Mouse (Mus musculus) stomach, embryonic 16.5 days (tissue): ENCODE measurements around the gene Lipm. TPM values are rescaled to one million over a fixed set of nuclear protein-coding genes. Genes with fewer than 3 reads are reported as not detected.

Source experiments
- ATAC-seq: fragments of 200-750 bp; cut with Nextera tagmentation; 2 replicates; pipeline ENCODE4 v1.8.0; 2017; ENCODE audit warnings: moderate number of reproducible peaks, moderate TSS enrichment; ENCODE audit not compliant: insufficient read depth, low FRiP score
- H3K27ac ChIP-seq: fragments of 300-500 bp; sonication (generic); 2 replicates; pipeline ENCODE4 v1.5.1; 2014; ENCODE audit warnings: low read length
- H3K27me3 ChIP-seq: fragments of 300-500 bp; sonication (generic); 2 replicates; pipeline ENCODE4 v1.6.1; 2014; ENCODE audit warnings: low read length, control low read depth, mixed read lengths; ENCODE audit not compliant: control insufficient read depth, insufficient read depth
- H3K36me3 ChIP-seq: fragments of 300-500 bp; sonication (generic); 2 replicates; pipeline ENCODE4 v1.6.1; 2014; ENCODE audit warnings: low read length; ENCODE audit not compliant: control insufficient read depth, insufficient read depth
- H3K4me1 ChIP-seq: fragments of 300-500 bp; sonication (generic); 2 replicates; pipeline ENCODE4 v1.6.1; 2014; ENCODE audit warnings: low read length, control low read depth, mixed read lengths; ENCODE audit not compliant: control insufficient read depth, insufficient read depth
- H3K4me2 ChIP-seq: fragments of 300-500 bp; sonication (generic); 2 replicates; pipeline ENCODE4 v1.6.1; 2014; ENCODE audit warnings: low read depth, low read length, mixed read lengths
- H3K4me3 ChIP-seq: fragments of 300-500 bp; sonication (generic); replicated peaks from 2 replicates; pipeline ENCODE4 v1.5.1; 2014; ENCODE audit warnings: mild to moderate bottlenecking, low read length
- H3K9ac ChIP-seq: fragments of 300-500 bp; sonication (generic); 2 replicates; pipeline ENCODE4 v1.6.1; 2014; ENCODE audit warnings: low read length
- H3K9me3 ChIP-seq: fragments of 300-500 bp; sonication (generic); replicated peaks from 2 replicates; pipeline ENCODE4 v1.6.1; 2016; ENCODE audit warnings: low read length, control low read depth; ENCODE audit not compliant: control insufficient read depth
- WGBS: fragments of 180-500 bp; shearing (Covaris S2); extraction: QIAGEN DNeasy Blood & Tissue Kit; methylation state at CpG from one replicate; pipeline ENCODE4 v1.1.7; 2014; 5-methylcytosine and 5-hydroxymethylcytosine counted together
- polyA plus RNA-seq: library from polyadenylated mRNA; unstranded; fragments of >200 nt; fragmentation: Nextera tagmentation; extraction: Ambion mirVana; gene quantifications from 2 replicates; pipeline ENCODE4 v1.2.1, GENCODE M21; 2015

The Lipm gene
- polyA plus RNA-seq, 1 experiment from 2014 or later: 4.7 TPM

DNA sequence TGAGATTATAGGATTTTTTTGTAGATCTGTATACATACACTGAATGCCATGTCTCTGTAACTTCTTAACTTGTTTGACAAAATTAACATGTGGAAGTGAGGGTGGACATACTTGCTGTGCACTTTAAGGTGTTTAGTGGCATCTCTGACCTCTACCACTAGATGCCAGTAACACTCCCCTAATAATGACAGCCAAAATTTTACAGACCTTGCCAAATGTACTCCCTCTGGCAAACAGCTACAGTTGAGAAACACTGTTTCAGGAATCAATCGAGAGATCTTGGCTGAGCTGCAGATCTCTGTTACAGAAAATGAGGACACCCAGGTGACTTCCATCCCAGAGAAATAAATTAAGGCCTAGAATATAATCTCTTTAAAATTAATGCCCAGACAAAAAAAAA lies 4.5 kb upstream of the Lipm start:
- no peak overlapping the region for H3K27ac ChIP-seq
- no peak for ATAC-seq
- H3K9ac ChIP-seq: no peak overlapping the region
- no peak overlapping the region for H3K4me2 ChIP-seq
- H3K4me1 ChIP-seq: no peaks in the 10 kb centered on the region
- 43% methylated on average over 1 of the region's 1 CpGs for WGBS
- no peaks in the 10 kb centered on the region for H3K27me3 ChIP-seq
- no peaks in the 10 kb centered on the region for H3K9me3 ChIP-seq
- no peaks in the 10 kb centered on the region for H3K36me3 ChIP-seq
- no peak overlapping the region for H3K4me3 ChIP-seq

GRCm38 (mm10) chr19:34101888-34102287 lies 1.2 kb downstream of the Lipm start:
- WGBS: 83% methylated on average over 7 of the region's 7 CpGs
- H3K4me3 ChIP-seq: no peak overlapping the region
- H3K36me3 ChIP-seq: no peaks in the 10 kb centered on the region
- ATAC-seq: no peak
- H3K4me1 ChIP-seq: no peaks in the 10 kb centered on the region
- H3K9me3 ChIP-seq: no peaks in the 10 kb centered on the region
- H3K9ac ChIP-seq: no peak overlapping the region
- H3K27me3 ChIP-seq: no peaks in the 10 kb centered on the region
- no peak overlapping the region for H3K27ac ChIP-seq
- H3K4me2 ChIP-seq: no peak overlapping the region

DNA sequence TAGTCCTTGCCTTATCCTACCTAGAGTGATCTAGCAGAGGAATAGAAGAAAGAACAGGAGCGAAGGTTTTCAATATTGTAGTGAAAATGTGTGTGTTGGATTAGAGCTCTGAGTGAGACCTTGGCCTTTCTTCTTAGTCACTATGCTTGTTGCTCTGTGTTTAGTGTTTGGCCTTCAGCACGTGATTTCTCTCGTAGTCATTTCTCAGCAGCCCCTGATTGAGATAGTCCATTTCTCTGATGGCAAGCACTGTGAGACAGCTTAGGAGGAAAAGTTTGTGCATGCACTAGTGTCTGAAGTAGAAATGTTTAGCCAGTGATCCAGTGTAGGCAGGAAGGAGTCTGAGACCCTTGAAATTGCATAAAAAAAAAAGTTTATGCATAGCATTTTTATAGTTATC lies 4.1 kb downstream of the Lipm start:
- no peaks in the 10 kb centered on the region for H3K4me1 ChIP-seq
- H3K4me3 ChIP-seq: no peak overlapping the region
- H3K27ac ChIP-seq: no peak overlapping the region
- ATAC-seq: no peak
- 85% methylated on average over 3 of the region's 3 CpGs for WGBS
- no peaks in the 10 kb centered on the region for H3K9me3 ChIP-seq
- H3K4me2 ChIP-seq: no peak overlapping the region
- no peaks in the 10 kb centered on the region for H3K27me3 ChIP-seq
- no peak overlapping the region for H3K9ac ChIP-seq
- H3K36me3 ChIP-seq: no peaks in the 10 kb centered on the region

DNA sequence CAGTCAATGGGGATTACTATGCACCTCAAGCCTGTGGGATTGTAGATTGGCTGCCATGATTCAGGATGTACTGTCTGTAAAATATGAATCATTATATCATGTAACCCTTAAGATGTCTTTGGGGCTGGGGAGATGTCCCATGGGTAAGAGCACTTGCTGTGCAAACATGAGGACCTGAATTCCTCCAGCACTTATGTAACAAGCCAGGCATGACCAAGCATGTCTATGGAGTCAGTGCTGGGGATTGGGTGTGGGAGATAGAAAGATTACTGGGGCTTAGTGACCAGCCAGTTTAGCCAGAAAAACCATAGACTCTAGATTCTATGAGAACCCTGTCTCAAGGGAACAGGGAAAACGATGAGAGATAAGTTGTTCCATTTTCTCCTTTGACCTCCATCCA lies 18.4 kb downstream of the Lipm start:
- 73% methylated on average over 1 of the region's 1 CpGs for WGBS
- ATAC-seq: no peak

GRCm38 (mm10) chr19:34119653-34120052 lies 18.9 kb downstream of the Lipm start:
- ATAC-seq: no peak
- Histone ChIP-seq H3K4me2 (no peak overlapping the region), H3K27me3 (no peaks in the 10 kb centered on the region), H3K9ac (no peak overlapping the region), H3K9me3 (no peaks in the 10 kb centered on the region), H3K4me3 (no peak overlapping the region), H3K27ac (no peak overlapping the region), H3K4me1 (no peaks in the 10 kb centered on the region), H3K36me3 (no peaks in the 10 kb centered on the region)
- 62% methylated on average over 4 of the region's 4 CpGs for WGBS

More for the DNA sequence above, 18.4 kb downstream of the Lipm start:
- Histone ChIP-seq H3K9ac (no peak overlapping the region), H3K4me3 (no peak overlapping the region), H3K27me3 (no peaks in the 10 kb centered on the region), H3K4me2 (no peak overlapping the region), H3K27ac (peak overlapping the region; percentile 24; the same call in 1 of the 2 replicates), H3K4me1 (no peaks in the 10 kb centered on the region), H3K36me3 (no peaks in the 10 kb centered on the region), H3K9me3 (no peaks in the 10 kb centered on the region)

DNA sequence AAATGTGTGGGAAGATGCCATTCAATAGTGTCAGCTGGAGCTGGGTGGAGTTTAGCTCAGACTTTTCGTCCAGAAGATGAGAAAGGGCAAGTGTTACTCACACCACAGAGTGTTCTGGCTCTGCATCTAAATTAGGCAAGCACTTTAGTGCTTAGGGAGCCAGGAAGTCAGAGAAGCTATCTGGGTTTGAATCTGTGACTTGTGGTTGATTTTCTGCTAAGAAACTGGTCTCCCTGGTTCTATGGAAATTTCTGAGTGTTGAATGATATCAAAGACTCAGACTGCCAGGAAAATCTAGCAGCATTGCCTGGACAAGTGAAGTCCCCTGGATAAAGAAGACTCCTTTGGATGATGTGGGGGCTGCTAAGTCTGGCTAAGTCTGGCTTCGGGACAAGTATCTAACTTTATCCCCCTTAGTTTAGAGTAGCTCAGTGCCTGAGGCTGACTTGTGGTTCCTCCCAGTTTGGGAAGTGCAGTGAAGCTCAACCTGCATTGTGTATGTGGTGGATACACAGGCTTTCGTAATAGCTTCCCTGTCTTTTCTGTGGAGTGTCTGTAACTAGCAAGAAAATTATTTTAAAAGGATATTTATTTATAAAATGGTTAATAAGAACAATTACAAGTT lies 19.5 kb downstream of the Lipm start:
- 59% methylated on average over 3 of the region's 3 CpGs for WGBS
- Histone ChIP-seq H3K4me2 (no peak overlapping the region), H3K4me3 (no peak overlapping the region), H3K9me3 (no peaks in the 10 kb centered on the region), H3K9ac (no peak overlapping the region), H3K27ac (no peak overlapping the region), H3K27me3 (no peaks in the 10 kb centered on the region), H3K36me3 (no peaks in the 10 kb centered on the region), H3K4me1 (no peaks in the 10 kb centered on the region)
- no peak for ATAC-seq

DNA sequence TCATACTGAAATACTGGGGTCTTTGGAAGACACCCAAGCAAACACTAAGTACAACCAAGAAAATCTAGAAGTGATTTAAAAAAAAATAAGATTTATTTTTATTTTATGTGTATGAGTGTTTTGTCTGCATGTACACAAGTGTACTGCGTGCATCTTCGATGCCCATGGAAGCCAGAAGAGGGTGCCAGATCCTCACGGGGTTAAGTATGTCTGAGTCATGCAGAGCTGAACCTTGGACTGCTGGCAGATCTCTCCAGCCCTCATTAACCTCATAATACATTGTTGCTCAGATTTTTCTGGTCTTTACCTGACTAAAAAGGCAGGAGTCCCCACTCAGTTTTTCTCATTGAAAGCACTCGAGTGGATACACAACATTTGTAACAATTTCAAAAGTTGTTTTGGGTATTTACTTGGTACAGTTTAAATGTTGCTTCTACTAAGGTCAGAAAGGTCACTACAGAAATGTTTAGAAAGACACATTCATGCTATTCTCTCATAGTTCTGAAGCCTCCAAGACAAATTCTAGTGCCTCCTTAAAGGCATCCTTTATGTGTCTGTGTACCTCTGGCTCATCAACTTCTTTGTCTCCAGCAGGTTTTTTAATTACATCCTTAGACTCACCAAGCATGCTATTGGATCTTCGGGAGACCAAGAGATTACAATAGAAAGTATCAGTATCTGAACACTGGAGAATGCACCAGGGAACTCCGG lies 38.1 kb downstream of the Lipm start:
- Histone ChIP-seq H3K9me3 (no peaks in the 10 kb centered on the region), H3K36me3 (no peaks in the 10 kb centered on the region), H3K27me3 (no peaks in the 10 kb centered on the region), H3K4me2 (no peak overlapping the region), H3K9ac (no peak overlapping the region), H3K4me3 (no peak overlapping the region), H3K27ac (no peak overlapping the region), H3K4me1 (no peaks in the 10 kb centered on the region)
- WGBS: 82% methylated on average over 6 of the region's 6 CpGs
- no peak for ATAC-seq

GRCm38 (mm10) chr19:34139431-34140046 lies 38.8 kb downstream of the Lipm start:
- no peak for ATAC-seq
- H3K27ac ChIP-seq: no peak overlapping the region
- 71% methylated on average over 3 of the region's 3 CpGs for WGBS

GRCm38 (mm10) chr19:34148421-34148820 lies 47.7 kb downstream of the Lipm start:
- no peak overlapping the region for H3K27ac ChIP-seq
- no peaks in the 10 kb centered on the region for H3K4me1 ChIP-seq
- H3K36me3 ChIP-seq: no peaks in the 10 kb centered on the region
- H3K27me3 ChIP-seq: no peaks in the 10 kb centered on the region
- ATAC-seq: no peak
- no peak overlapping the region for H3K9ac ChIP-seq
- 65% methylated on average over 4 of the region's 4 CpGs for WGBS
- H3K4me2 ChIP-seq: no peak overlapping the region
- H3K4me3 ChIP-seq: no peak overlapping the region
- no peaks in the 10 kb centered on the region for H3K9me3 ChIP-seq

More at GRCm38 (mm10) chr19:34139431-34140046, 38.8 kb downstream of the Lipm start:
- Histone ChIP-seq H3K9me3 (no peaks in the 10 kb centered on the region), H3K9ac (no peak overlapping the region), H3K4me1 (no peaks in the 10 kb centered on the region), H3K27me3 (no peaks in the 10 kb centered on the region), H3K4me3 (no peak overlapping the region), H3K36me3 (no peaks in the 10 kb centered on the region), H3K4me2 (no peak overlapping the region)
